Mouse (Mus musculus) midbrain, embryonic 14.5 days (tissue): ENCODE data around the gene Necap2. TPM values are rescaled to one million over a fixed set of nuclear protein-coding genes. Genes with fewer than 3 reads are reported as not detected.

Source experiments
- ATAC-seq: fragments of 200-750 bp; cut with Nextera tagmentation; 2 replicates; pipeline ENCODE4 v1.8.0; 2017; ENCODE audit warnings: moderate number of reproducible peaks, moderate library complexity; ENCODE audit not compliant: low FRiP score, low TSS enrichment
- DNase-seq: peaks from one replicate; pipeline ENCODE4 v3.0.0-alpha.2; 2015
- H3K27ac ChIP-seq: fragments of 300-500 bp; sonication (generic); replicated peaks from 2 replicates; pipeline ENCODE4 v1.5.1; 2014; ENCODE audit warnings: mild to moderate bottlenecking, low read depth, low read length, moderate library complexity
- H3K27me3 ChIP-seq: fragments of 300-500 bp; sonication (generic); 2 replicates; pipeline ENCODE4 v1.6.1; 2014; ENCODE audit warnings: low read length, control low read depth, mixed read lengths; ENCODE audit not compliant: control insufficient read depth, insufficient read depth
- H3K36me3 ChIP-seq: fragments of 300-500 bp; sonication (generic); 2 replicates; pipeline ENCODE4 v1.6.1; 2014; ENCODE audit warnings: low read length, control low read depth; ENCODE audit not compliant: control insufficient read depth, insufficient read depth
- H3K4me1 ChIP-seq: fragments of 300-500 bp; sonication (generic); 2 replicates; pipeline ENCODE4 v1.6.1; 2014; ENCODE audit warnings: mild to moderate bottlenecking, antibody characterized with exemption, low read length, control low read depth; ENCODE audit not compliant: control insufficient read depth, insufficient read depth
- H3K4me2 ChIP-seq: fragments of 300-500 bp; sonication (generic); 2 replicates; pipeline ENCODE4 v1.6.1; 2014; ENCODE audit warnings: mild to moderate bottlenecking, low read length, moderate library complexity
- H3K4me3 ChIP-seq: fragments of 300-500 bp; sonication (generic); replicated peaks from 2 replicates; pipeline ENCODE4 v1.5.1; 2014; ENCODE audit warnings: low read depth, low read length
- H3K9ac ChIP-seq: fragments of 300-500 bp; sonication (generic); replicated peaks from 2 replicates; pipeline ENCODE4 v1.6.1; 2014; ENCODE audit warnings: mild to moderate bottlenecking, low read length, moderate library complexity
- H3K9me3 ChIP-seq: fragments of 300-500 bp; sonication (generic); 2 replicates; pipeline ENCODE4 v1.6.1; 2016; ENCODE audit warnings: low read length, control low read depth, mixed read lengths; ENCODE audit not compliant: control insufficient read depth
- WGBS: fragments of 180-500 bp; shearing (Covaris S2); extraction: QIAGEN DNeasy Blood & Tissue Kit; methylation state at CpG from one replicate; pipeline ENCODE4 v1.1.7; 2014; 5-methylcytosine and 5-hydroxymethylcytosine counted together
- polyA plus RNA-seq: library from polyadenylated mRNA; unstranded; fragments of >200 nt; fragmentation: Nextera tagmentation; extraction: Ambion mirVana; gene quantifications from 2 replicates; pipeline ENCODE4 v1.2.1, GENCODE M21; 2014

Necap2 gene
- polyA plus RNA-seq, 1 experiment from 2014 or later = 43.3 TPM

GRCm38 (mm10) chr4:141088033-141088432, 9.9 kb upstream of the Necap2 start, which contains the start of gene Spata21:
Spata21 (plus strand) TSS chr4:141088333.
- no peak within 1 kb of the TSS for H3K4me2 ChIP-seq
- no peak within 1 kb of the TSS for H3K4me3 ChIP-seq
- WGBS = 72% methylated on average over 6 of the region's 6 CpGs
- no peaks in the 10 kb centered on the region for H3K4me1 ChIP-seq
- H3K27ac ChIP-seq = no peak within 1 kb of the TSS
- no peak within 1 kb of the TSS for H3K9ac ChIP-seq
- DNase-seq = no peak
- H3K9me3 ChIP-seq = no peaks in the 10 kb centered on the region
- no peaks in the 10 kb centered on the region for H3K36me3 ChIP-seq
- no peak for ATAC-seq
- H3K27me3 ChIP-seq = no peaks in the 10 kb centered on the region

- Histone ChIP-seq H3K4me2 (no peak overlapping the region), H3K4me1 (no peaks in the 10 kb centered on the region), H3K9ac (no peak overlapping the region), H3K27me3 (no peaks in the 10 kb centered on the region), H3K4me3 (no peak overlapping the region), H3K27ac (no peak overlapping the region), H3K9me3 (no peaks in the 10 kb centered on the region), H3K36me3 (no peaks in the 10 kb centered on the region)
- ATAC-seq = no peak
- WGBS = 76% methylated on average over 10 of the region's 10 CpGs
- DNase-seq = no peak
Observed at GRCm38 (mm10) chr4:141086862-141087261, 8.7 kb upstream of the Necap2 start.

GRCm38 (mm10) chr4:141078510-141079137, 467 bp upstream of the Necap2 start:
- H3K4me2 ChIP-seq = no peak overlapping the region
- DNase-seq (no peak), ATAC-seq (no peak)
- H3K9me3 ChIP-seq = no peaks in the 10 kb centered on the region
- H3K27me3 ChIP-seq = no peaks in the 10 kb centered on the region
- H3K4me1 ChIP-seq = peaks cover 13% of the 10 kb centered on the region
- no peak overlapping the region for H3K4me3 ChIP-seq
- H3K9ac ChIP-seq = no peak overlapping the region
- no peak overlapping the region for H3K27ac ChIP-seq
- WGBS = 69% methylated on average over 18 of the region's 18 CpGs
- peaks cover 8% of the 10 kb centered on the region; the same call in 1 of the 2 replicates for H3K36me3 ChIP-seq

GRCm38 (mm10) chr4:141076761-141077506, 1.2 kb downstream of the Necap2 start:
- Histone ChIP-seq H3K27ac (no peak overlapping the region), H3K9ac (peak overlapping the region; percentile 87), H3K36me3 (peaks cover 24% of the 10 kb centered on the region), H3K4me3 (peak overlapping the region; percentile 96), H3K27me3 (no peaks in the 10 kb centered on the region), H3K4me1 (peaks cover 13% of the 10 kb centered on the region), H3K4me2 (peak overlapping the region; percentile 76), H3K9me3 (no peaks in the 10 kb centered on the region)
- no peak for ATAC-seq
- DNase-seq = no peak
- WGBS = 86% methylated on average over 17 of the region's 17 CpGs

DNA sequence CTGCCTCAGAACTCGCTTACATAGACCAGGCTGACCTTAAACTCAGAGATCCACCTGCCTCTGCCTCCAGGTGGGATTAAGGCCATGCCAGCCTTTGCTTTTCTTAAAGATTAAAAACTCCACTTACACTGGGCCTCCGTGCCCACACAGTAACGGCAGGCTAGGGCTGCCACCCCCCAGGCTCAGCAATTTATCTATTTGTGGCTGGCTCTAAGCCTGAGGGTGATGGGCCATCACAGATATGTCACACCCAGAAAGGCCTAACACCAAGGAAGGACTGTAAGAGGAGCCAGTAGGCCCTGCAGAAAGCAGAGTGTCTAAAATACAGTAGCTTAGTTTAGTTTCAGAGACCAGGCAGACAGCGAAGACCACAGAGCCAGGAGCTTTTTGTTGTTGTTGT, 4.0 kb downstream of the Necap2 start:
- Histone ChIP-seq H3K36me3 (peaks cover 52% of the 10 kb centered on the region), H3K9me3 (no peaks in the 10 kb centered on the region), H3K9ac (no peak overlapping the region; the same call in 1 of the 2 replicates), H3K27ac (no peak overlapping the region), H3K4me2 (no peak overlapping the region), H3K4me3 (no peak overlapping the region), H3K27me3 (no peaks in the 10 kb centered on the region), H3K4me1 (peaks cover 13% of the 10 kb centered on the region)
- WGBS = 96% methylated on average over 4 of the region's 4 CpGs
- ATAC-seq = no peak
- no peak for DNase-seq

DNA sequence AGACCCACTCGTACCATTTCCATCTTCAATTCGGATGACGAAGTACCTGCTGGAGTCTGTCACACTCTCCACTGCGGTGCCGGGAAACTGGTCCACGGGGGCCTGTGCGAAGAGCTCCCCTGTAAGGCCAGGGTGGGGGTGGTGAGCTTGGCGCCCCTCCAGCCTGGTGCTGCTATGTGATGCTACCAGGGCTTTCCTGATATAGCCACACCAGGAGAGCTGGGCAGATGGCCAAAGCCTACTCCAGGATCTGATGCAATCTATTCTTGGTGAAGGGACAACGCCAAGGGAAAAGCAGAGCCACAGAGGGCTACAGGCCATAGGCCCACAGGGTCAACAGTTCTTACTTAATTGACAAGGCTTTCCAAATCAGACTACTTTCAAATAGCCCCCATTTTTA, 4.5 kb downstream of the Necap2 start:
- Histone ChIP-seq H3K9me3 (no peaks in the 10 kb centered on the region), H3K9ac (no peak overlapping the region), H3K4me3 (no peak overlapping the region), H3K27ac (no peak overlapping the region), H3K27me3 (no peaks in the 10 kb centered on the region), H3K4me2 (no peak overlapping the region), H3K36me3 (peaks cover 56% of the 10 kb centered on the region), H3K4me1 (peaks cover 13% of the 10 kb centered on the region)
- DNase-seq (no peak), ATAC-seq (no peak)
- 98% methylated on average over 9 of the region's 9 CpGs for WGBS

DNA sequence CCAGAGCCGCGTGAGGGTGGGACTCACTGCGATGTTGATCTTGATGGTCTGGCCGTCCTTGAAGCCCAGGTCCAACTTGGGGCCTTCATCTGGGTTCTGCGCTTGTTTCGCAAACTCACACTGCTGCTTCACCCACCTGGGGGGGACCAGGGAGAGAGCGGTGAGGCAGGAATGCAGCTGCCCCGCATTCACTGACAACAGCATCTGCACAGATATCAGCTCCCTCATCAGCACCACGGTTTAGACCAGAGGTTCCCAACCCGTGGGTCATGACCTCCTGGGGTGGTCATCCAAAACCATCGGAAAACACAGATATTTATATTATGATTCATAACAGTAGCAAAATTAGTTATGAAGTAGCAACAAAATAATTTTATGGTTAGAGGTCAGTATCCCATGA, 5.7 kb downstream of the Necap2 start:
- Histone ChIP-seq H3K9me3 (no peaks in the 10 kb centered on the region), H3K9ac (no peak overlapping the region), H3K4me3 (no peak overlapping the region), H3K4me2 (no peak overlapping the region), H3K4me1 (peaks cover 12% of the 10 kb centered on the region), H3K36me3 (peaks cover 68% of the 10 kb centered on the region), H3K27ac (no peak overlapping the region), H3K27me3 (no peaks in the 10 kb centered on the region)
- 95% methylated on average over 11 of the region's 11 CpGs for WGBS
- DNase-seq (no peak), ATAC-seq (no peak)

DNA sequence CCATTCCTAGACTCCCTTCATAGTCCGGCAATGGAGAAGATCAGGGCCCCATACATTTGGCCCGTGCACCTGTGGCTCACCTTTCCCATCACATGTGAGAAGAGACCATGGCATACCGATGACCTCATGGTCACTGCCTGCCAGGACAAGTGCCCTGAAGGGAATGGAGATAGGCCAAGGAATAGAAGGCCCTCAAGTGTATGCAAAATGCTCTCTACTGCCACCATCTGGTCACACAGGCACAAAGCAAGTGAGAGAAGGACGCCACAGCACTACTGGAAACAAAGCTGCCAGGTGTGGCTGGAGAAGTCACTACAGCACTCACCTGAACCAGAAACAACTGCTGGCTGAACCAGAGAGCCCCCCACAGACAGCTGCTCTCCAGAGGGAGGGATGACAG, 8.4 kb downstream of the Necap2 start:
- H3K9ac ChIP-seq = no peak overlapping the region
- no peak overlapping the region for H3K4me3 ChIP-seq
- ATAC-seq (no peak), DNase-seq (peak; percentile 81)
- WGBS = 61% methylated on average over 4 of the region's 4 CpGs
- no peaks in the 10 kb centered on the region for H3K27me3 ChIP-seq
- H3K27ac ChIP-seq = no peak overlapping the region
- no peak overlapping the region for H3K4me2 ChIP-seq
- H3K4me1 ChIP-seq = no peaks in the 10 kb centered on the region
- no peaks in the 10 kb centered on the region for H3K9me3 ChIP-seq
- peaks cover 85% of the 10 kb centered on the region for H3K36me3 ChIP-seq

- no peak for DNase-seq
- no peak overlapping the region for H3K27ac ChIP-seq
- H3K4me1 ChIP-seq = no peaks in the 10 kb centered on the region
- no peak overlapping the region for H3K4me3 ChIP-seq
- H3K9me3 ChIP-seq = no peaks in the 10 kb centered on the region
- H3K4me2 ChIP-seq = no peak overlapping the region
- H3K27me3 ChIP-seq = no peaks in the 10 kb centered on the region
- 96% methylated on average over 8 of the region's 8 CpGs for WGBS
- no peak for ATAC-seq
- peaks cover 82% of the 10 kb centered on the region for H3K36me3 ChIP-seq
- no peak overlapping the region for H3K9ac ChIP-seq
Observed at GRCm38 (mm10) chr4:141068655-141069054, 9.5 kb downstream of the Necap2 start.
